Mouse (Mus musculus): ENCODE measurements around the gene Zcchc8. TPM values are rescaled to one million over a fixed set of nuclear protein-coding genes. Genes with fewer than 3 reads are reported as not detected.
"Not testable (repeated sequence)": the region's sequence is repeated elsewhere in the genome, so short reads cannot be mapped to it uniquely, and the experiment has no call there.

Gene Zcchc8
- total RNA-seq (2021): 52.9 and 57.5 TPM in 2 replicates
- long read RNA-seq, full-length matches to known transcripts: 3 of 10 reads
- long read RNA-seq, partial matches to known transcripts: 1 of 10 reads
- long read RNA-seq, other reads (novel, unspliced or antisense): 6 of 10 reads

- peak; percentile 88 for DNase-seq
These were observed at the start of gene Zcchc8 for GRCm38 (mm10) chr5:123720328-123721311. Zcchc8 (minus strand) TSS chr5:123721100.

GRCm38 (mm10) chr5:123766455-123766854 lies 45.6 kb upstream of the Zcchc8 start:
- not testable (repeated sequence) for DNase-seq

GRCm38 (mm10) chr5:123765506-123765905 lies 44.6 kb upstream of the Zcchc8 start:
- no peak for DNase-seq

GRCm38 (mm10) chr5:123749065-123750064 lies 28.5 kb upstream of the Zcchc8 start, which contains the start of the genes Rsrc2 and Kntc1:
Rsrc2 (minus strand) TSS chr5:123749414.
Kntc1 (plus strand) TSS chr5:123749716.
- peak; percentile 95 for DNase-seq

- no peak for DNase-seq
These were observed 27.6 kb upstream of the Zcchc8 start for GRCm38 (mm10) chr5:123748339-123749064.

GRCm38 (mm10) chr5:123747604-123748003 lies 26.7 kb upstream of the Zcchc8 start:
- DNase-seq: no peak

GRCm38 (mm10) chr5:123746253-123746652 lies 25.4 kb upstream of the Zcchc8 start:
- DNase-seq: no peak

GRCm38 (mm10) chr5:123744358-123744757 lies 23.5 kb upstream of the Zcchc8 start:
- no peak for DNase-seq

GRCm38 (mm10) chr5:123730981-123731380 lies 10.1 kb upstream of the Zcchc8 start:
- DNase-seq: no peak

- not testable (repeated sequence) for DNase-seq
These were observed 2.9 kb upstream of the Zcchc8 start for GRCm38 (mm10) chr5:123723816-123724215.

GRCm38 (mm10) chr5:123714622-123715021 lies 6.3 kb downstream of the Zcchc8 start:
- no peak for DNase-seq

- no peak for DNase-seq
These were observed 7.1 kb downstream of the Zcchc8 start for GRCm38 (mm10) chr5:123713782-123714181.

- DNase-seq: no peak
These were observed 11.3 kb downstream of the Zcchc8 start for GRCm38 (mm10) chr5:123709571-123709970.

GRCm38 (mm10) chr5:123708598-123708997 lies 12.3 kb downstream of the Zcchc8 start:
- DNase-seq: no peak

GRCm38 (mm10) chr5:123700625-123701024 lies 20.3 kb downstream of the Zcchc8 start:
- DNase-seq: peak; percentile 61

GRCm38 (mm10) chr5:123699198-123699597 lies 21.7 kb downstream of the Zcchc8 start:
- DNase-seq: peak; percentile 83

- no peak for DNase-seq
These were observed 23.9 kb downstream of the Zcchc8 start for GRCm38 (mm10) chr5:123696961-123697360.

GRCm38 (mm10) chr5:123696244-123696643 lies 24.7 kb downstream of the Zcchc8 start:
- no peak for DNase-seq

GRCm38 (mm10) chr5:123694468-123694867 lies 26.4 kb downstream of the Zcchc8 start:
- peak; percentile 32 for DNase-seq

- peak; percentile 82 for DNase-seq
These were observed 36.4 kb downstream of the Zcchc8 start, which contains the start of gene Clip1 for GRCm38 (mm10) chr5:123684221-123685144. Clip1 (minus strand) TSS chr5:123684618.
